Mouse (Mus musculus) thymus, adult 2 months (tissue): ENCODE results near the gene Rita1.

Experiments
- CTCF ChIP-seq: fragments of 200-500 bp; IDR thresholded peaks from 2 replicates; pipeline ENCODE4 v1.5.1; 2012; ENCODE audit warnings: mild to moderate bottlenecking, control low read depth, low read length, moderate library complexity, borderline replicate concordance; ENCODE audit not compliant: control insufficient read depth, poor library complexity, insufficient read depth; ENCODE audit errors: extremely low read depth
- POLR2A ChIP-seq: fragments of 200-500 bp; IDR thresholded peaks from 2 replicates; pipeline ENCODE4 v1.6.1; 2012; ENCODE audit warnings: mild to moderate bottlenecking, low read length, control low read depth, moderate library complexity; ENCODE audit not compliant: control insufficient read depth, poor library complexity, insufficient read depth; ENCODE audit errors: extremely low read depth

DNA sequence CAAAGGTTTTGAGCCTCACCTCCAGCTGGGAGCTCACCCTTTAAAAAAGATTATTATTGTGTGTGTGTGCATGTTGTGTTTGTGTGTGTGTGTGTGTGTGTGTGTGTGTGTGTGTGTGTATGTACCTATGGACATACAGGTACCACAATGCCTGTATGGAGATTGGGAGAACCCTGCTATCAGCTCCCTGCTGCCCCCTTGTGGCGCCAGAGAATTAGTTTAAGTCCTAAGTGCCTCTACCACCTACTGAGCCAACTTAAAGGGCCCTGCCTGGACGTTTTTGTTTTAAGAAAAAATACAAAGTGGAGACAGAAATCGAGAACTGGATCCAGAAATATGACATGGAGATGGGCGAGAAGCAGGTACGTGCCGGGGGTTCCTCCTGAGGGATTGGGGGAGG lies 7.5 kb downstream of the Rita1 start:
- TF ChIP-seq CTCF (no peak), POLR2A (no peak; the same call in 1 of the 2 replicates)
